In genomic region chr5:17556715-17557265, GRCm38 (mm10) we compare ENCODE assay signal across 20 mouse cellular contexts. TPM values are rescaled to one million over a fixed set of nuclear protein-coding genes. Genes with fewer than 3 reads are reported as not detected.
DNase-seq lines count a peak whose midpoint lies in the region; ATAC-seq and TF ChIP-seq lines count a peak whose summit lies in the region.
"Had no signal": no experiment of that assay in that cellular context is flagged by ENCODE, and none has a peak within 500 bp of the region (broad histone marks: within the 10 kb centered on the region; RNA-seq: fewer than 3 reads in every experiment).

No protein-coding gene starts in this region.

- H3K9me3 ChIP-seq in lung, embryonic 15.5 days, result no peaks in the 10 kb centered on the region
- H3K9me3 ChIP-seq: embryonic facial prominence, embryonic 13.5 days; forebrain, embryonic 15.5 days; neural tube, embryonic 15.5 days; stomach, embryonic 15.5 days had no signal

- 50% methylated on average over 3 of the region's 3 CpGs for WGBS in lung, embryonic 15.5 days

- H3K4me1 ChIP-seq in lung, embryonic 15.5 days, result 0 out of 2 replicates have a peak, but pooled peaks cover 6% of the 10 kb centered on the region
- no peaks in the 10 kb centered on the region for H3K4me1 ChIP-seq in embryonic fibroblast, embryonic 13.5 days (ENCODE audit: control insufficient read depth, insufficient read depth, low read length)
- H3K4me1 ChIP-seq: forebrain, embryonic 15.5 days; megakaryocyte, embryonic 14.5 days; neural tube, embryonic 15.5 days; stomach, embryonic 15.5 days had no signal

- no peak for TF ChIP-seq CTCF in C2C12 (IDR thresholded peaks at IDR 0.05; ENCODE audit: control insufficient read depth, insufficient read depth, insufficient read length)
- TF ChIP-seq CTCF in embryonic fibroblast, embryonic 13.5 days (IDR thresholded peaks at IDR 0.05; ENCODE audit: borderline replicate concordance, insufficient read depth, low read length), result no peak
- no peak for TF ChIP-seq CTCF in left cerebral cortex, adult 2 months (IDR thresholded peaks at IDR 0.05)

- no peak overlapping the region for H3K4me3 ChIP-seq in lung, embryonic 15.5 days
- H3K4me3 ChIP-seq in C2C12 (ENCODE audit: insufficient read depth, poor library complexity, severe bottlenecking), result no peak overlapping the region
- H3K4me3 ChIP-seq in embryonic fibroblast, embryonic 13.5 days (ENCODE audit: insufficient read depth, low read length), result no peak overlapping the region
- no peak overlapping the region for H3K4me3 ChIP-seq in left cerebral cortex, adult 2 months
- H3K4me3 ChIP-seq: embryonic facial prominence, embryonic 13.5 days; forebrain, embryonic 15.5 days; neural tube, embryonic 15.5 days; stomach, embryonic 15.5 days had no signal

- no peak overlapping the region for H3K9ac ChIP-seq in lung, embryonic 15.5 days
- H3K9ac ChIP-seq: embryonic facial prominence, embryonic 13.5 days; forebrain, embryonic 15.5 days; hindbrain, embryonic 14.5 days; neural tube, embryonic 15.5 days; stomach, embryonic 15.5 days had no signal

- H3K79me2 ChIP-seq in C2C12 (ENCODE audit: control insufficient read depth, insufficient read depth), result no peaks in the 10 kb centered on the region

- ATAC-seq in lung, embryonic 15.5 days (ENCODE audit: borderline replicate concordance, extremely low read depth, low FRiP score, low TSS enrichment), result peak; percentile 66; the same call in 1 of the 2 replicates
- ATAC-seq: inflammation-experienced regulatory T-cells, adult 6 months had no signal

- intact Hi-C loops in left cerebral cortex, adult 2 months (cut with DNase I), result no loop called here

- no peak overlapping the region for H3ac ChIP-seq in C2C12 (ENCODE audit: control insufficient read depth, insufficient read length, low read depth)

- H3K4me2 ChIP-seq in lung, embryonic 15.5 days, result no peak overlapping the region
- H3K4me2 ChIP-seq: forebrain, embryonic 15.5 days; neural tube, embryonic 15.5 days; stomach, embryonic 15.5 days had no signal

- no peaks in the 10 kb centered on the region for H3K36me3 ChIP-seq in lung, embryonic 15.5 days
- no peaks in the 10 kb centered on the region for H3K36me3 ChIP-seq in C2C12 (ENCODE audit: control insufficient read depth, insufficient read depth)
- H3K36me3 ChIP-seq: embryonic facial prominence, embryonic 13.5 days; forebrain, embryonic 15.5 days; neural tube, embryonic 15.5 days; stomach, embryonic 15.5 days had no signal

- TF ChIP-seq POLR2A in embryonic fibroblast, embryonic 13.5 days (IDR thresholded peaks at IDR 0.05; ENCODE audit: low read depth, low read length), result no peak

- no peaks in the 10 kb centered on the region for H3K27me3 ChIP-seq in lung, embryonic 15.5 days
- H3K27me3 ChIP-seq in C2C12 (ENCODE audit: control insufficient read depth, insufficient read depth, insufficient read length), result no peaks in the 10 kb centered on the region
- H3K27me3 ChIP-seq: embryonic facial prominence, embryonic 13.5 days; forebrain, embryonic 15.5 days; megakaryocyte, embryonic 14.5 days; neural tube, embryonic 15.5 days; stomach, embryonic 15.5 days had no signal

- H3K27ac ChIP-seq in lung, embryonic 15.5 days, result 0 out of 2 replicates have a peak overlapping the region, but pooled peaks have one; percentile 9
- H3K27ac ChIP-seq in embryonic fibroblast, embryonic 13.5 days (ENCODE audit: insufficient read depth, low read length), result peak overlapping the region; percentile 84
- no peak overlapping the region for H3K27ac ChIP-seq in left cerebral cortex, adult 2 months
- H3K27ac ChIP-seq: embryonic facial prominence, embryonic 13.5 days; forebrain, embryonic 15.5 days; hindbrain, embryonic 14.5 days; neural tube, embryonic 15.5 days; stomach, embryonic 15.5 days had no signal

- no peak for DNase-seq in lung, postnatal 4 days
- DNase-seq in lung, postnatal 36 days, result peak; percentile 18
- no peak for DNase-seq in heart, adult 9 months (ENCODE audit: low spot score in 2 of 2)
- DNase-seq in left cerebral cortex, adult 2 months (ENCODE audit: extremely low spot score in 1 of 2, low spot score in 2 of 2), result no peak
- no peak for DNase-seq in cerebellum, adult 11-12 months
- DNase-seq: cerebellum, adult 8-10 months; cerebellum, postnatal 36 days; heart, postnatal 4 days; right cerebral cortex, adult 18-20 months; thymus, postnatal 25 days had no signal

- no peaks in the 10 kb centered on the region for H3K79me3 ChIP-seq in C2C12 (ENCODE audit: low read depth)

TF ChIP-seq in C2C12, 6 proteins besides CTCF, POLR2A, EP300 and RAD21:
- TF ChIP-seq CEBPB (IDR thresholded peaks at IDR 0.05; ENCODE audit: low read depth) (peak; percentile 65), MYOG (IDR thresholded peaks at IDR 0.05; ENCODE audit: control insufficient read depth, extremely low read depth, insufficient read length) (no peak), MAX (IDR thresholded peaks at IDR 0.05) (no peak), USF1 (IDR thresholded peaks at IDR 0.05; ENCODE audit: low read depth) (no peak), MYOD1 (IDR thresholded peaks at IDR 0.05; ENCODE audit: control insufficient read depth, insufficient read length, low read depth) (no peak), FOSL1 (IDR thresholded peaks at IDR 0.05; ENCODE audit: insufficient read depth, low read length, poor library complexity, severe bottlenecking) (no peak)
TF ChIP-seq in C2C12: peak in this region for 1.

RNA-seq across cellular contexts. Expression of gene Sema3c, which starts 17.3 kb away (rescaled TPM):
- 30.6 and 34.0 TPM in 2 replicates for polyA plus RNA-seq in lung, embryonic 15.5 days (2015; fragmentation: Nextera tagmentation; extraction: Ambion mirVana)
- 0.61 TPM for polyA plus RNA-seq in C2C12 (2012; fragmentation: generic; extraction: Trizol)
- polyA plus RNA-seq in embryonic fibroblast, embryonic 13.5 days (2011; ENCODE audit: insufficient read length, low read depth, missing spikeins), result 27.9 and 35.7 TPM in 2 replicates
- 10 to 100 TPM; 16.3 to 22.6 TPM for total RNA-seq in left cerebral cortex, adult 2 months (2021)

Comparison
In these comparisons a context has a peak if more than half of its experiments do, and no peak if none do; other contexts are left out.
1. RNA of gene Sema3c, which starts 17.3 kb away (polyA plus RNA-seq): 27.9 to 35.7 TPM in embryonic fibroblast, embryonic 13.5 days and 30.6 to 34.0 TPM in lung, embryonic 15.5 days; 0.61 TPM in C2C12 (single experiment); every median in the first group is over 10 times any median in the second.